33 mouse cellular contexts compared by ENCODE assay signal in genomic region chr2:19119871-19120270, GRCm38 (mm10).
DNase-seq lines count a peak whose midpoint lies in the region; ATAC-seq and TF ChIP-seq lines count a peak whose summit lies in the region.
"Had no signal": no experiment of that assay in that cellular context is flagged by ENCODE, and none has a peak within 500 bp of the region (broad histone marks: within the 10 kb centered on the region; RNA-seq: fewer than 3 reads in every experiment).

No protein-coding gene starts in this region.

- no peak overlapping the region for H3K27ac ChIP-seq in MEL (ENCODE audit: control insufficient read depth, low read depth, low read length)
- H3K27ac ChIP-seq in midbrain, embryonic 15.5 days = no peak overlapping the region
- H3K27ac ChIP-seq: embryonic facial prominence, embryonic 12.5 days; forebrain, embryonic 15.5 days; gastrocnemius, adult 2 months; heart, adult 2 months; heart, embryonic 13.5 days; hindbrain, embryonic 10.5 days; hindbrain, embryonic 15.5 days; kidney, embryonic 15.5 days; liver, embryonic 13.5 days had no signal

- no peaks in the 10 kb centered on the region for H3K9me3 ChIP-seq in MEL (replicated peaks; ENCODE audit: insufficient read depth, low read length)
- no peaks in the 10 kb centered on the region for H3K9me3 ChIP-seq in midbrain, embryonic 15.5 days
- H3K9me3 ChIP-seq: embryonic facial prominence, embryonic 12.5 days; forebrain, embryonic 15.5 days; heart, embryonic 13.5 days; hindbrain, embryonic 10.5 days; hindbrain, embryonic 15.5 days; kidney, embryonic 15.5 days; liver, embryonic 13.5 days had no signal

- 0 out of 4 replicates have a peak, but pooled peaks cover 0 to 3% of the 10 kb centered on the region in 2 experiments for H3K4me1 ChIP-seq in MEL (ENCODE audit: control insufficient read depth in 1 of 2, insufficient read depth in 2 of 2, low read length in 2 of 2)
- H3K4me1 ChIP-seq in midbrain, embryonic 15.5 days = no peaks in the 10 kb centered on the region
- H3K4me1 ChIP-seq: embryonic facial prominence, embryonic 12.5 days; forebrain, embryonic 15.5 days; hindbrain, embryonic 10.5 days; hindbrain, embryonic 15.5 days; kidney, embryonic 15.5 days; liver, embryonic 13.5 days had no signal

- no peak overlapping the region for H3K4me3 ChIP-seq in MEL (ENCODE audit: control insufficient read depth in 1 of 2, insufficient read depth in 1 of 2, low read depth in 2 of 2, low read length in 2 of 2)
- H3K4me3 ChIP-seq in midbrain, embryonic 15.5 days = no peak overlapping the region
- H3K4me3 ChIP-seq: embryonic facial prominence, embryonic 12.5 days; forebrain, embryonic 15.5 days; gastrocnemius, adult 2 months; heart, adult 2 months; heart, embryonic 13.5 days; hindbrain, embryonic 10.5 days; hindbrain, embryonic 15.5 days; kidney, embryonic 15.5 days; liver, embryonic 13.5 days had no signal

- 96% methylated on average over 1 of the region's 1 CpGs for whole genome bisulfite sequencing in midbrain, embryonic 15.5 days

- peaks cover 0 to 2% of the 10 kb centered on the region in 2 experiments; a peak in 1 of 4 replicates for H3K36me3 ChIP-seq in MEL (ENCODE audit: control insufficient read depth in 1 of 2, insufficient read depth in 2 of 2, low read length in 2 of 2)
- H3K36me3 ChIP-seq in midbrain, embryonic 15.5 days (replicated peaks) = no peaks in the 10 kb centered on the region
- H3K36me3 ChIP-seq: embryonic facial prominence, embryonic 12.5 days; forebrain, embryonic 15.5 days; heart, embryonic 13.5 days; hindbrain, embryonic 10.5 days; hindbrain, embryonic 15.5 days; kidney, embryonic 15.5 days; liver, embryonic 13.5 days had no signal

- TF ChIP-seq POLR2A in MEL (IDR thresholded peaks at IDR 0.05; ENCODE audit: control insufficient read depth in 1 of 2, insufficient read depth in 1 of 2, low read depth in 1 of 2, low read length in 2 of 2, poor library complexity in 1 of 2) = no peak

- TF ChIP-seq RAD21 in MEL (IDR thresholded peaks at IDR 0.05; ENCODE audit: low read depth, low read length) = no peak

- no peaks in the 10 kb centered on the region for H3K79me2 ChIP-seq in MEL (ENCODE audit: control insufficient read depth, insufficient read depth, low read length, poor library complexity)

- no peak overlapping the region for H3K4me2 ChIP-seq in midbrain, embryonic 15.5 days
- H3K4me2 ChIP-seq: embryonic facial prominence, embryonic 12.5 days; forebrain, embryonic 15.5 days; heart, embryonic 13.5 days; hindbrain, embryonic 15.5 days; kidney, embryonic 15.5 days; liver, embryonic 13.5 days; midbrain, embryonic 11.5 days had no signal

- H3K9ac ChIP-seq in MEL (ENCODE audit: control insufficient read depth, low read depth, low read length, poor library complexity, severe bottlenecking) = no peak overlapping the region
- no peak overlapping the region for H3K9ac ChIP-seq in midbrain, embryonic 15.5 days
- H3K9ac ChIP-seq: embryonic facial prominence, embryonic 12.5 days; forebrain, embryonic 15.5 days; heart, embryonic 13.5 days; hindbrain, embryonic 15.5 days; kidney, embryonic 15.5 days; liver, embryonic 13.5 days had no signal

- ATAC-seq in common myeloid progenitor, adult 5-6 weeks (replicated peaks; ENCODE audit: low read depth, poor library complexity, severe bottlenecking) = peak; percentile 97
- ATAC-seq in megakaryocyte progenitor cell, adult 5-6 weeks (replicated peaks; ENCODE audit: poor library complexity) = peak; percentile 99
- ATAC-seq in midbrain, embryonic 15.5 days (replicated peaks) = no peak
- ATAC-seq in frontal cortex, adult (ENCODE audit: low TSS enrichment) = no peak
- ATAC-seq: forebrain, embryonic 15.5 days; inflammation-experienced regulatory T-cells, adult 6 months; Patski had no signal

- no peaks in the 10 kb centered on the region for H3K27me3 ChIP-seq in MEL (ENCODE audit: control insufficient read depth in 1 of 2, insufficient read depth in 2 of 2, low read length in 2 of 2)
- no peaks in the 10 kb centered on the region for H3K27me3 ChIP-seq in midbrain, embryonic 15.5 days (replicated peaks)
- H3K27me3 ChIP-seq: embryonic facial prominence, embryonic 12.5 days; forebrain, embryonic 15.5 days; heart, embryonic 13.5 days; hindbrain, embryonic 15.5 days; kidney, embryonic 15.5 days; liver, embryonic 13.5 days; Patski had no signal

- TF ChIP-seq CTCF in MEL (IDR thresholded peaks at IDR 0.05 in 2 of 3, conservative IDR thresholded peaks at IDR 0.05 in 1 of 3; ENCODE audit: control insufficient read depth in 1 of 3, insufficient read depth in 1 of 3, low read depth in 2 of 3, low read length in 3 of 3, poor library complexity in 1 of 3, severe bottlenecking in 1 of 3) = no peak

- peak in 1 of 2 experiments; percentile 15; a peak in 1 of 4 replicates for TF ChIP-seq EP300 in MEL (IDR thresholded peaks at IDR 0.05; ENCODE audit: low read depth in 1 of 2, low read length in 2 of 2)

- DNase-seq in 416B (ENCODE audit: low read depth) = peak; percentile 83
- peak; percentile 66 for DNase-seq in MEL (ENCODE audit: low read depth, low spot score)
- DNase-seq in spleen, postnatal 4 days (ENCODE audit: low spot score in 2 of 2) = no peak
- DNase-seq: adrenal gland, postnatal 10 days; B cell, adult 2 months; cerebellum, adult 8-10 months; cerebellum, postnatal 25 days; embryo, embryonic 11 days; gastrocnemius, adult 2 months; gastrocnemius, postnatal 36 days; heart, adult 2 months; heart, postnatal 10 days; kidney, adult 11 months; kidney, postnatal 25 days; left cerebral cortex, postnatal 4 days; liver, embryonic 13.5 days; lung, adult 2 months; retina, postnatal 1 day; right cerebral cortex, postnatal 14 days; thymus, postnatal 14 days had no signal

TF ChIP-seq in MEL, 35 proteins besides CTCF, POLR2A, EP300 and RAD21:
- TF ChIP-seq ELF1 (IDR thresholded peaks at IDR 0.05; ENCODE audit: low read depth, low read length) = no peak
- TF ChIP-seq ETS1 (IDR thresholded peaks at IDR 0.05; ENCODE audit: low read depth, low read length) = no peak
- TF ChIP-seq ZNF384 (IDR thresholded peaks at IDR 0.05; ENCODE audit: low read depth, low read length) = no peak
- TF ChIP-seq MXI1 (IDR thresholded peaks at IDR 0.05; ENCODE audit: low read depth, low read length) = no peak
- TF ChIP-seq NRF1 (IDR thresholded peaks at IDR 0.05; ENCODE audit: insufficient read depth, low read depth, low read length, poor library complexity, severe bottlenecking) = no peak
- no peak for TF ChIP-seq ZKSCAN1 (IDR thresholded peaks at IDR 0.05; ENCODE audit: low read depth, low read length)
- TF ChIP-seq E2F4 (IDR thresholded peaks at IDR 0.05; ENCODE audit: borderline replicate concordance, low read depth, low read length) = no peak
- TF ChIP-seq POLR2AphosphoS5 (IDR thresholded peaks at IDR 0.05; ENCODE audit: borderline replicate concordance, low read depth, low read length) = no peak
- no peak for TF ChIP-seq MAZ (IDR thresholded peaks at IDR 0.05; ENCODE audit: low read depth, low read length)
- TF ChIP-seq GATA1 (IDR thresholded peaks at IDR 0.05; ENCODE audit: low read depth, low read length) = no peak
- TF ChIP-seq MEF2A (IDR thresholded peaks at IDR 0.05; ENCODE audit: extremely low read depth, insufficient replicate concordance, low read depth, low read length, poor library complexity, severe bottlenecking) = no peak
- TF ChIP-seq SMC3 (IDR thresholded peaks at IDR 0.05; ENCODE audit: low read depth, low read length) = no peak
- no peak for TF ChIP-seq BHLHE40 (IDR thresholded peaks at IDR 0.05; ENCODE audit: borderline replicate concordance, low read depth, low read length)
- no peak for TF ChIP-seq CHD2 (IDR thresholded peaks at IDR 0.05; ENCODE audit: low read length)
- TF ChIP-seq MAX (IDR thresholded peaks at IDR 0.05; ENCODE audit: low read length) = no peak
- TF ChIP-seq UBTF (IDR thresholded peaks at IDR 0.05; ENCODE audit: borderline replicate concordance, insufficient read depth, low read depth, low read length) = no peak
- TF ChIP-seq MAFK (IDR thresholded peaks at IDR 0.05; ENCODE audit: borderline replicate concordance, low read depth, low read length) = no peak
- no peak for TF ChIP-seq USF1 (IDR thresholded peaks at IDR 0.05; ENCODE audit: low read depth, low read length)

Comparison
In these comparisons a context has a peak if more than half of its experiments do, and no peak if none do; other contexts are left out.
1. DNase-seq: peak in 416B (single experiment) and MEL (single experiment); none in spleen, postnatal 4 days (0 of 2).
2. ATAC-seq: peak in common myeloid progenitor, adult 5-6 weeks (single experiment) and megakaryocyte progenitor cell, adult 5-6 weeks (single experiment); none in midbrain, embryonic 15.5 days (single experiment) and frontal cortex, adult (single experiment).